Mouse (Mus musculus): ENCODE data around the gene Rgmb. TPM values are rescaled to one million over a fixed set of nuclear protein-coding genes. Genes with fewer than 3 reads are reported as not detected.
A peak's percentile ranks its signal among the peaks of the same experiment; 100 is the strongest.

Rgmb gene
- polyA plus RNA-seq, 1 experiment from 2014 or later: 1.0 TPM

DNA sequence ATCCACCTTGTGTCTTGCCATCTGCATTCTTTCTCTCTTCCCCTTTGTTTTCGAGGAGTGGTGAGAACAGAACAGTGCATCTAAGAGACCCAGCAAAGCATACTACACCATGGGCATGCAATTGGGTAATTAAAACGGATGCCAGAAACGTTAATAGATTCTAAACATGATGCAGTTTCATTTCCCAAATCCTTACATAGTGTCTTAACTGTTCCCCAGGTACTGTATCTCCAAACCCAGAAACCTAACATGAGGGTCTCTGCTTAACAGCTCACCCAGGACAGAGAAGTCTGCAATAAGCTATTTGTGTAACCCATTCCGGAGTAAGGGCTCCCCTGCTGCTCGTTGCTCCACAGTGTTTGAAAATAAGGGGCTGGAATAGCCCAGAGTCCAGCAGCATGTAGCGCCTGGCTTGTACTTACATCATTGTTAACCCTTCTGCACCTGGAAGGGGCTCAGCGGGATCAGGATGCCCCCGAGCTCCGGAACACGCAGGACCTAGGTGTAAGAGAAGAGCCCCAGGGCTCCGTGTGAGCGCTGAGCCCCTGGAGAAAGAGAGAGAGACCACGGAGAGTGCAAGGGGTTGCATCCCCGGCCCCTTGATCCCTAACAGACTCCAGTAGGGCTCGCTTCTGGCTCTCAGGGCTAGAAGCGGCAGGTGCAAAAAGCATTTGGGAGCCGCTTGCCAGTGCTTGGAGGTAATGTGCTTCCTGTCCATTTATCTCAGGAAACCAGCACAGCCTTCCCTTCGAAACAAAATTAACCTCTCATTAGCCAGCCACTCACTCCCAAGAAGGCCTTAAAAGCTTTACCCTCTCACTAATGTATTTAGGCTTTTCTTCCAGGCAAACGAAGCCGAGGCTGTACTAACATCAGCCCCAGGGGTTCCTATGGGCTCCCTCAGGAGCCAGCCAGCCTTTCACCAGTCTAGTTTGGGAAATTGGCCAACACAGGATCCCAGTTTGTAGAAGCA is 1.4 kb downstream of the Rgmb start:
- Histone ChIP-seq H3K9ac (no peak overlapping the region), H3K27me3 (peaks cover 84% of the 10 kb centered on the region), H3K4me2 (peak overlapping the region; percentile 67), H3K9me3 (replicated peaks) (no peaks in the 10 kb centered on the region), H3K36me3 (replicated peaks) (no peaks in the 10 kb centered on the region), H3K27ac (replicated peaks) (no peak overlapping the region), H3K4me3 (replicated peaks) (peak overlapping the region; percentile 25), H3K4me1 (replicated peaks) (peaks cover 15% of the 10 kb centered on the region)
- WGBS (ENCODE audit: insufficient replicate concordance): 2% methylated on average over 20 of the region's 20 CpGs
- no peak for ATAC-seq (ENCODE audit: insufficient read depth)

DNA sequence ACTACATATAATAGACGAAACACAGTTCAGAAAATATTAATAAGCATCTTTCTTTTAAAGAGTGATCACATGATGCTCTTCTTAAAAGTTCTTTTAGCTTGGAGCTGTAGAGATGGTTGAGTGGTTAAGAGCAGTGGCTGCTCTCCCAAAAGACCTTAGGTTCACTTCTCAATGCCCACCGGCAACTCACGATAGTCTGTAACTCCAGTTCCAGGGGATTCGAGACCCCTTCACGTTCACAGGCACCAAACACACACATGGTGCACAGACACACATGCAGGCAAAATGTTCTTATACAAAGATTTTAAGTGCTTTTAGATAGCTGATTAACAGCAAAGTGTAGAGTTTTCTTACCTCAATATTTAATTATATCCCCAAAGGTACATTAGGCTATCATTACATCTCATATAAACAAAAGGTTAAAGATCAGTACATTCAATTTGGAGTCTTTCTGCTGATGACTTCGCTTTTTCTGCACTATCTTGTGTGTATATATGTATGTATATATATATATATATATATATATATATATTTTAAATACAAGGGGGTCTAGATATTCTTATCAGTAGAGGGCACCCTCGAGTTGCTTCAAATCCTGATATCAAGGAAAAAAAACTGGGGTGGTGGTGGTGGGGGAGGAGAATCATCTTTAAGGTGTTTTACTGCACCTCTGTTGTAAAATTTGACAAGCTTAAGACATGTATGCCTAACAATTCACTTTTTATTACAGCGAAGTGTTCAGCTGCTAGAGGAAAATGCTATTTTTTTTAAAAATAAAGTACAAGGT is 2.5 kb downstream of the Rgmb start:
- Histone ChIP-seq H3K4me3 (replicated peaks) (no peak overlapping the region), H3K4me1 (replicated peaks) (peaks cover 15% of the 10 kb centered on the region), H3K9me3 (replicated peaks) (no peaks in the 10 kb centered on the region), H3K36me3 (replicated peaks) (no peaks in the 10 kb centered on the region), H3K9ac (no peak overlapping the region), H3K4me2 (no peak overlapping the region), H3K27me3 (peaks cover 95% of the 10 kb centered on the region), H3K27ac (replicated peaks) (no peak overlapping the region)
- 47% methylated on average over 8 of the region's 8 CpGs for WGBS (ENCODE audit: insufficient replicate concordance)
- no peak for ATAC-seq (ENCODE audit: insufficient read depth)

DNA sequence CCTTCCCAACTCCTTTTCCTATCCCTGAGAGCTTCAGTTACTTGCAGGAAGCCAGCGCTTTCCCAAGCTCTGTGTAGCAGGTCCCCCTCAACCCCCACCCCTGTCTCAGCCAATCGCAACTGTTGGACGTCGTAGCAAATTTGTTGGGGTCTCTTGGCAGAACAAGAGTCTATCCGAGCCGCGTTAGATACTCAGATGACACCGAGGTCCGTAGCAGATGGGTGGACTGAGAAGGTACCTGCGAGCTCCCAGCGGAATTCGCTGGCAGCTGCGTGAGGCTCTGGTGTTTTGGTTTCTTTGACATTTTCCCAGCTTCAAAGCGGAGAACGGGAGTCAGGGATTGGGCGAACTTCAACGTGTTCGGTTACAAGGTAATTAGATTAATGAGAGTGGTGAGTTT is 3.9 kb downstream of the Rgmb start:
- no peak overlapping the region for H3K9ac ChIP-seq
- ATAC-seq (ENCODE audit: insufficient read depth): no peak
- H3K36me3 ChIP-seq (replicated peaks): no peaks in the 10 kb centered on the region
- peak overlapping the region; percentile 69 for H3K4me2 ChIP-seq
- no peaks in the 10 kb centered on the region for H3K9me3 ChIP-seq (replicated peaks)
- peaks cover 15% of the 10 kb centered on the region for H3K4me1 ChIP-seq (replicated peaks)
- peaks cover 87% of the 10 kb centered on the region for H3K27me3 ChIP-seq
- 1% methylated on average over 18 of the region's 18 CpGs for WGBS (ENCODE audit: insufficient replicate concordance)
- no peak overlapping the region for H3K27ac ChIP-seq (replicated peaks)
- H3K4me3 ChIP-seq (replicated peaks): peak overlapping the region; percentile 59

DNA sequence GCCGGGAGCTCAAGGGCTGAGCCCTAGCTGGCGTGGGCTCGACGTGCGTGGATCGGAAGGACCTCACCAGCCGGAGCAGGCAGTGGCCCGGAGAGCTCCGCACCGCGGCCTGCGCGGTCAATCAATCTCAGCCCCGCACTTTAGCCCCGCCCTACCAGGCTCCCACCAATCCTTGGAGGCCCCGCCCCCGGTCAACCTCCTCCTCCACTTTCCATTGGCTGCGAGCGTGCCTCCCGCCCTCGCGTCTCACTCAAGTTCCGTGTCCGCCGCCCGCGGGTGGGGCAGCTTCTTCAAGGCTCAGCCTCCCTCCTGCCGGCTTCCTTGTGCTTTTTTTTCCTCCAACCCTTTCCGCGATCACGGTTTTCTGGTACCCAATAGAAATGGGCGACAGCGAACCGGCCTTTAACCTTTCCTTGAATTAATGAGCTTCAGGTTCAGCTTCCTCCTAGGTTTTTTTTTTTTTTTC is 4.4 kb downstream of the Rgmb start:
- Histone ChIP-seq H3K27ac (replicated peaks) (peak overlapping the region; percentile 34; the same call in 1 of the 2 replicates), H3K9ac (peak overlapping the region; percentile 39), H3K4me1 (replicated peaks) (peaks cover 15% of the 10 kb centered on the region), H3K9me3 (replicated peaks) (no peaks in the 10 kb centered on the region), H3K27me3 (peaks cover 84% of the 10 kb centered on the region), H3K4me3 (replicated peaks) (peak overlapping the region; percentile 59), H3K36me3 (replicated peaks) (no peaks in the 10 kb centered on the region), H3K4me2 (peak overlapping the region; percentile 69)
- peak; percentile 83 for ATAC-seq (ENCODE audit: insufficient read depth)
- under 1% methylated on average over 34 of the region's 34 CpGs for WGBS (ENCODE audit: insufficient replicate concordance)

DNA sequence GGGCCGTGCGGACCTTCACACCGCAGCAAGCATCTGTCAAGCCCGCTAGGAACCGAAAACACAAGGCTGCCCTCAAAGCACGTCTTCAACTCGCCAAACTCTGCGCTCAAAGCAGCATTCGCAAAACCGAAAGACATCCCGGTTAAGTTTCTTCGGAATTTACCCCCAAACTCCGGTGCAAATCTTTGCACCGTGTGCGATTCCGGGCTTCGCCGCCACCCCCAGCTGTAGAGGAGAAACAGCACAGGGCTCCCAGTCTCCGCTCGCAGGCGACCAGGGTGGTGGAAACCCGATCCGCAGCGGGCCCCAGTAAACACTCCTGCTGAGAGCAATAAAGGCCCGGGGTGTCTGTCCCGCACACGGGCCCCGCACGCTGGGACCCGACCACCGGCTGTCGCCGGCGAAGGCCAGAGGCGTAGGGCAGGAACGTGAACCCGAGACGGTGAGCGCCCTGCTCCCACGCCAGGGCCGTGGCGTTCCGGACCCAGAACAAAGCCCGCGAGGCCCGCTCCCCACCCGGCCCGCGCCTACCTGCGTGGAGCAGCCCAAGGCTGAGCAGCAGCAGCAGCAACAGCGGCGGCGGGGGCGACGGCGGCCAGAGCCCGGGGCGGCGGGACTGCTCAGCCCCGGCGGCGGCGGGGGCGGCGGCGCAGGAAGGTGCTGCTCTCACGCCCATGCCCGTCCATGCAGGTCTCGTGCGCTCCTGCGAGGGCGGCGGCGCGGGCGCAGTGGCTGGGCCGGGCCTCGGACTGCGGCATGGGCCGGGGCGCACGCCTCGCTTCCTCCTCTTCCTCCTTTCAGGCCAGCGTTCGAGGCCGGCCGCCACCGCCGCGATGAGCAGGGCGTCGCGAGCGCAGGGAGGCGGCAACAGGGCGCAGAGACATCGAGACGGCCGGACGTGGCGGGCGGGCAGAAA is 5.1 kb downstream of the Rgmb start:
- 1% methylated on average over 87 of the region's 102 CpGs for WGBS (ENCODE audit: insufficient replicate concordance)
- peak overlapping the region; percentile 34; the same call in 1 of the 2 replicates for H3K27ac ChIP-seq (replicated peaks)

DNA sequence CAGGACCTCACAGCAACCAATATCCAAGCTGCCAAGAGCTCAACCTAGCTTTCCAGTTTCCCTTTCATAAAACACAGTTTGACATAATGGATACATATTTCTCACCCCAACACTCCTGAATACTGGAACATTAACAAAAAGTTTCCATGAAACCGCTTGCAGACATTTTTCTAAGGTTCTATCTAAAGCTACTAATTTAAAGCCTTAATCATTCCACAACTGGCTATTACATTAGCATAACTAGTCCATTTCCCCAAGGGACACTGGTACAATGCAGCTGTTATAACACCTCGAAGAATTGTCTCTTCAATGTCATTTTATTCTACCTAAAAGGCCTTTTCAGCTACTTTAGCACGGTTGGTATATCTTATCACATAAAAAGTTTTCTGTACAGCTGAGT is 6.0 kb downstream of the Rgmb start:
- WGBS (ENCODE audit: insufficient replicate concordance): 31% methylated on average over 3 of the region's 3 CpGs
- H3K36me3 ChIP-seq (replicated peaks): no peaks in the 10 kb centered on the region
- peaks cover 68% of the 10 kb centered on the region for H3K27me3 ChIP-seq
- no peak overlapping the region for H3K4me3 ChIP-seq (replicated peaks)
- H3K27ac ChIP-seq (replicated peaks): no peak overlapping the region
- H3K9ac ChIP-seq: no peak overlapping the region
- peak overlapping the region; percentile 69 for H3K4me2 ChIP-seq
- H3K4me1 ChIP-seq (replicated peaks): peaks cover 7% of the 10 kb centered on the region
- no peak for ATAC-seq (ENCODE audit: insufficient read depth)
- no peaks in the 10 kb centered on the region for H3K9me3 ChIP-seq (replicated peaks)

More for the DNA sequence above, 5.1 kb downstream of the Rgmb start:
- peak overlapping the region; percentile 59 for H3K4me3 ChIP-seq (replicated peaks)
- ATAC-seq (ENCODE audit: insufficient read depth): peak; percentile 60
- peak overlapping the region; percentile 39 for H3K9ac ChIP-seq
- H3K4me1 ChIP-seq (replicated peaks): peaks cover 15% of the 10 kb centered on the region
- peaks cover 77% of the 10 kb centered on the region for H3K27me3 ChIP-seq
- H3K36me3 ChIP-seq (replicated peaks): no peaks in the 10 kb centered on the region
- peak overlapping the region; percentile 69 for H3K4me2 ChIP-seq
- no peaks in the 10 kb centered on the region for H3K9me3 ChIP-seq (replicated peaks)

DNA sequence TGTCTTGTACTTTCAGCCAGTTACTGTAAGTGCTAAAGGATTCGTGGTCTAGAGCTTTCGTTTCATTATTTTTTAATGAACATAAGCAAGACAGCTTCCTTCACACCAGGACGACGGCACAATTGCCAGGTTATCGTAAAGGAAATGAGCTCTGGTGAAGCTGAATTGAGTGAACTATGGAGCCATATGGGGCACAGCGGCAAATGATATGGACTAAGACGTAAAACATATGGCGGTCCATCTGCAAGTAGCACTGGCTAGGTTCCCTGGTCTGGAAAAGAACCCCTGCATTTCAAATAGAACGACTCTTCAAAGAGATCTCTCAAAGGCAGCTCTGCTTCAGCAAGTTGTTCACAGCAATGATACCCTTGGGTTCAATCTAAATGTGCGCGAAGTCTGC is 6.5 kb downstream of the Rgmb start:
- H3K4me1 ChIP-seq (replicated peaks): peaks cover 7% of the 10 kb centered on the region
- peaks cover 63% of the 10 kb centered on the region for H3K27me3 ChIP-seq
- peak overlapping the region; percentile 69; the same call in 1 of the 2 replicates for H3K4me2 ChIP-seq
- 0 out of 2 replicates have a peak overlapping the region, but pooled peaks have one; percentile 1 for H3K4me3 ChIP-seq (replicated peaks)
- no peak overlapping the region for H3K27ac ChIP-seq (replicated peaks)
- no peak for ATAC-seq (ENCODE audit: insufficient read depth)
- no peak overlapping the region for H3K9ac ChIP-seq
- WGBS (ENCODE audit: insufficient replicate concordance): 63% methylated on average over 11 of the region's 11 CpGs
- no peaks in the 10 kb centered on the region for H3K36me3 ChIP-seq (replicated peaks)
- no peaks in the 10 kb centered on the region for H3K9me3 ChIP-seq (replicated peaks)

DNA sequence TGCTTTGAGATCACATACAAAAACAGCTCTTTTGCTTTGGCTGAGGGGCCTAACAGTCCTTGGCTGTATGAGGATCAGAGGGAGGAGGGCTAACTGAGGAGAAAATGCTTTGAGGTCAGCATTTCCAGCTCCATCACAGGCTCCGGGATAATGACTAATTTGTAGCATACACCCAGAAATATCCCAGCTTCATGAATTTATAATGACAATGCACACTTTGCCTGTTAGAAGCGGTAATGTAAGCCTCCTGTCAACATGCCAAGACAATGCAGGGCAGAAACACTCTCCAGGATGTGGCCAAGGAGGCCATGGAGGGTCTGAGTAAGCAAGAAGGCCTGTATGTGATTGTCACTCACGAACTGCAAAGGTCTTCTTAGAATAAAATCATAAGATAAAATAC is 7.0 kb downstream of the Rgmb start:
- H3K27ac ChIP-seq (replicated peaks): no peak overlapping the region
- no peak overlapping the region for H3K4me3 ChIP-seq (replicated peaks)
- H3K4me2 ChIP-seq: no peak overlapping the region
- H3K4me1 ChIP-seq (replicated peaks): peaks cover 7% of the 10 kb centered on the region
- no peak overlapping the region for H3K9ac ChIP-seq
- no peak for ATAC-seq (ENCODE audit: insufficient read depth)
- H3K36me3 ChIP-seq (replicated peaks): no peaks in the 10 kb centered on the region
- H3K27me3 ChIP-seq: peaks cover 58% of the 10 kb centered on the region
- H3K9me3 ChIP-seq (replicated peaks): no peaks in the 10 kb centered on the region
- 42% methylated on average over 3 of the region's 3 CpGs for WGBS (ENCODE audit: insufficient replicate concordance)

DNA sequence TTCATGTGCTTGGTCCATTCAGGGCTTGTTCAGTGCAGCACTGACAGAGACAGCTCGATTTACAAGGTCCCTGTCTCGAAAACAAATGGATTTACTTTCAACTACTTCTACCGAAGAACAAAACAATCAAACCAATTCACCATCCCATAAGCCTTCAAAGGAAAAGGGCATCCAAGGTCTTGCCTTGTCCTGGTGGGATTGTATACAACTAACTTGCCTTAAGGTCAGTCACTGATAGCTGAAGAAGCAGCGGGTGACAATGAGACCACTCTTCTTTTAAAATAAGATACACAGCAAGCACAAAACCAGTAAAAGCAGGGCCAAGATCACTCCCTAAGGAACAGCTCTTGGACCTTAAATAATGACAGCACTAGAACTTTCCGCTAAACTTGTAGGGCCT is 7.6 kb downstream of the Rgmb start:
- no peaks in the 10 kb centered on the region for H3K9me3 ChIP-seq (replicated peaks)
- H3K27me3 ChIP-seq: peaks cover 53% of the 10 kb centered on the region
- 54% methylated on average over 5 of the region's 5 CpGs for WGBS (ENCODE audit: insufficient replicate concordance)
- no peak for ATAC-seq (ENCODE audit: insufficient read depth)
- H3K4me3 ChIP-seq (replicated peaks): no peak overlapping the region
- H3K4me1 ChIP-seq (replicated peaks): peaks cover 7% of the 10 kb centered on the region
- H3K27ac ChIP-seq (replicated peaks): no peak overlapping the region
- H3K9ac ChIP-seq: no peak overlapping the region
- no peak overlapping the region for H3K4me2 ChIP-seq
- H3K36me3 ChIP-seq (replicated peaks): no peaks in the 10 kb centered on the region

DNA sequence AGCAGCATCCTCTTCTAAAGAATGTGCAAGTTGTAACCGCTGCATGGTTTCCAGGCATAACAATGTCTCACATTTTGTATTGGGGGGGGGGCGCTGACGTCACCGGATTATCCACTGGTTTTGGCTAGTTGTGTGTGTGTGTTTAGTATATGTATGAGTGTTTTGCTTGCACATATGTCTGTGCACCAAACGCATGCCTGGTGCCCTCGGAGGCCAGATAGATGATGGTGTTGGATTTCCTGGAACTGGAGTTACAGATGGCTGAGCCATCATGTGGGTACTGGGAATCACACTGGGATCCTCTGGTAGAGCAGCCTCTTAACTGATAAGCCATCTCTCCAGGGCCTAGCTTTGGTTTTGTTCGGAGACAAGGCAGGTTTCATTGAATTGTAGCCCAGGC is 8.5 kb downstream of the Rgmb start:
- peaks cover 45% of the 10 kb centered on the region for H3K27me3 ChIP-seq
- H3K36me3 ChIP-seq (replicated peaks): no peaks in the 10 kb centered on the region
- WGBS (ENCODE audit: insufficient replicate concordance): 74% methylated on average over 7 of the region's 7 CpGs
- no peak overlapping the region for H3K27ac ChIP-seq (replicated peaks)
- H3K9me3 ChIP-seq (replicated peaks): no peaks in the 10 kb centered on the region
- ATAC-seq (ENCODE audit: insufficient read depth): no peak
- H3K4me3 ChIP-seq (replicated peaks): no peak overlapping the region
- peaks cover 7% of the 10 kb centered on the region for H3K4me1 ChIP-seq (replicated peaks)
- H3K4me2 ChIP-seq: no peak overlapping the region
- no peak overlapping the region for H3K9ac ChIP-seq
